Mouse (Mus musculus) liver, embryonic 14.5 days (tissue): Measurements from ENCODE around the gene Mea1.
A peak's percentile ranks its signal among the peaks of the same experiment; 100 is the strongest.

Experiments used
- CTCF ChIP-seq: IDR thresholded peaks from 2 replicates; pipeline ENCODE4 v1.5.1; 2016; ENCODE audit warnings: antibody characterized with exemption, low read depth, control low read depth
- EP300 ChIP-seq: IDR thresholded peaks from 2 replicates; pipeline ENCODE4 v1.6.1; 2016; ENCODE audit warnings: antibody characterized with exemption, low read depth

- TF ChIP-seq CTCF (peak; percentile 62), EP300 (no peak)
Measured at GRCm38 (mm10) chr17:46728021-46728420, 49.4 kb downstream of the Mea1 start.
